26 mouse cellular contexts compared by ENCODE assay signal in genomic region chr11:34124852-34125251, GRCm38 (mm10). TPM values are rescaled to one million over a fixed set of nuclear protein-coding genes. Genes with fewer than 3 reads are reported as not detected.
"Had no signal": no experiment of that assay in that cellular context is flagged by ENCODE, and none has a peak within 500 bp of the region (broad histone marks: within the 10 kb centered on the region; RNA-seq: fewer than 3 reads in every experiment).

No protein-coding gene starts in this region.

- H3K27me3 ChIP-seq: liver, embryonic 13.5 days had no signal

- DNase-seq: kidney, adult 18-20 months; kidney, postnatal 14 days; layer of hippocampus, postnatal 36 days; liver, embryonic 13.5 days; lung, adult 2 months; lung, postnatal 14 days; lung, postnatal 4 days; midbrain, embryonic 14.5 days; thymus, adult 18-20 months; thymus, postnatal 36 days had no signal

- H3K9ac ChIP-seq: liver, embryonic 13.5 days had no signal

- H3K36me3 ChIP-seq: liver, embryonic 13.5 days had no signal

- H3K9me3 ChIP-seq: liver, embryonic 13.5 days had no signal

- H3K4me2 ChIP-seq: liver, embryonic 13.5 days; midbrain, embryonic 11.5 days had no signal

- H3K4me3 ChIP-seq: left cerebral cortex, adult 2 months; liver, embryonic 13.5 days had no signal

- H3K4me1 ChIP-seq: liver, embryonic 13.5 days had no signal

- ATAC-seq: intestine, embryonic 16.5 days had no signal

- H3K27ac ChIP-seq: left cerebral cortex, adult 2 months; liver, embryonic 13.5 days; stomach, postnatal 0 days had no signal

RNA-seq across cellular contexts. Expression of gene 4930469K13Rik, which starts 26.5 kb away (rescaled TPM):
- total RNA-seq: layer of hippocampus, adult 8-10 months; layer of hippocampus, postnatal 10 days; layer of hippocampus, postnatal 36 days; left cerebral cortex, adult 2 months; left cerebral cortex, postnatal 10 days; left cerebral cortex, postnatal 36 days; liver, adult 2 months; megakaryocyte progenitor cell, adult 5-6 weeks; megakaryocyte-erythroid progenitor cell, adult 5-6 weeks had no signal
- polyA plus RNA-seq: limb, embryonic 14.5 days; liver, adult 2 months; liver, embryonic 13.5 days; liver, embryonic 16.5 days; lung, adult 2 months; lung, embryonic 16.5 days; midbrain, embryonic 11.5 days; midbrain, embryonic 14.5 days; midbrain, postnatal 0 days; stomach, postnatal 0 days; urinary bladder, adult 2 months had no signal
